Mouse (Mus musculus): ENCODE measurements at regions not wholly inside any gene's neighbourhood (a gene's known extent, or its start where the extent isn't known, plus 50 kb on each side); places are given as distances from the start of the nearest gene placed in this dataset.
A peak's percentile ranks its signal among the peaks of the same experiment; 100 is the strongest.

GRCm38 (mm10) chr8:4411126-4411525, 81.7 kb upstream of the Cers4 start:
- intact Hi-C loops (cut with DNase I), result loop anchor here (5.0 kb wide), 2 partner anchors 101 to 266 kb away; no protein-coding TSS in a partner anchor
- peak in 1 of 2 experiments; percentile 43 for DNase-seq (ENCODE audit: low spot score in 2 of 2)

- intact Hi-C loops (cut with DNase I), result loop anchor here (2.0 to 5.0 kb wide), 3 partner anchors 81 to 265 kb away; partner anchors contain the start of gene Cers4
These were observed 81.0 kb upstream of the Cers4 start for GRCm38 (mm10) chr8:4411836-4412235.

GRCm38 (mm10) chr8:4413206-4413605, 79.6 kb upstream of the Cers4 start:
- DNase-seq (ENCODE audit: low spot score in 2 of 2), result peak; percentile 33 to 71
- intact Hi-C loops (cut with DNase I), result loop anchor here (1.0 to 5.0 kb wide), 4 partner anchors 80 to 264 kb away; partner anchors contain the start of gene Cers4

More at GRCm38 (mm10) chr8:4411836-4412235, 81.0 kb upstream of the Cers4 start:
- DNase-seq (ENCODE audit: low spot score in 2 of 2), result no peak

GRCm38 (mm10) chr8:4413764-4414163, 79.1 kb upstream of the Cers4 start:
- intact Hi-C loops (cut with DNase I), result loop anchor here (1.0 to 5.0 kb wide), 4 partner anchors 79 to 264 kb away; partner anchors contain the start of gene Cers4
- DNase-seq (ENCODE audit: low spot score in 2 of 2), result peak in 1 of 2 experiments; percentile 66

- DNase-seq (ENCODE audit: low spot score in 2 of 2), result no peak
- intact Hi-C loops (cut with DNase I), result no loop called here
These were observed 75.7 kb upstream of the Cers4 start for GRCm38 (mm10) chr8:4417141-4417540.

- no peak for DNase-seq (ENCODE audit: low spot score in 2 of 2)
- intact Hi-C loops (cut with DNase I), result no loop called here
These were observed 59.7 kb upstream of the Cers4 start for GRCm38 (mm10) chr8:4433161-4433560.

- intact Hi-C loops (cut with DNase I), result no loop called here
- no peak for DNase-seq (ENCODE audit: low spot score in 2 of 2)
These were observed 56.3 kb upstream of the Cers4 start for GRCm38 (mm10) chr8:4436546-4436945.
